Mouse (Mus musculus) forebrain, embryonic 11.5 days (tissue): ENCODE results near the gene Zdbf2. TPM values are rescaled to one million over a fixed set of nuclear protein-coding genes. Genes with fewer than 3 reads are reported as not detected.

Experiments used
- microRNA-seq: library from miRNA; unstranded; fragments of <30 nt; microRNA quantifications from one replicate; pipeline ENCODE4, GENCODE M21; 2016; ENCODE audit not compliant: insufficient number of aligned reads
- polyA plus RNA-seq: library from polyadenylated mRNA; unstranded; fragments of >200 nt; fragmentation: Nextera tagmentation; extraction: Ambion mirVana; gene quantifications from 2 replicates; pipeline ENCODE4 v1.2.1, GENCODE M21; 2014

Zdbf2 gene
- polyA plus RNA-seq, 1 experiment from 2014 or later: 26.7 TPM

Small RNAs within 50 kb of the gene (microRNA-seq; reads per million reads assigned to microRNA genes)
- not detected for gene Gm24513

Other genes starting within 250 kb of the Zdbf2 start
- gene Ino80d, start 158.6 kb upstream of the Zdbf2 start, polyA plus RNA-seq: 12.3 and 12.6 TPM in 2 replicates
- 502 and 538 TPM in 2 replicates for gene Eef1b2, start 96.4 kb upstream of the Zdbf2 start, polyA plus RNA-seq
- gene Ndufs1, start 96.4 kb upstream of the Zdbf2 start, polyA plus RNA-seq: 136 and 137 TPM in 2 replicates
- 0.35 TPM in 1 of 2 replicates, not detected in the other for gene Gpr1, start 58.7 kb upstream of the Zdbf2 start, polyA plus RNA-seq
- 8.9 and 11.1 TPM in 2 replicates for gene Adam23, start 172.6 kb downstream of the Zdbf2 start, polyA plus RNA-seq